Mouse (Mus musculus): ENCODE data around the gene Slc22a1.
"Not testable (repeated sequence)": the region's sequence is repeated elsewhere in the genome, so short reads cannot be mapped to it uniquely, and the experiment has no call there.

Gene Slc22a1

GRCm38 (mm10) chr17:12684928-12685624, 9.4 kb upstream of the Slc22a1 start:
- DNase-seq = no peak

GRCm38 (mm10) chr17:12684412-12684811, 8.8 kb upstream of the Slc22a1 start:
- DNase-seq = no peak

GRCm38 (mm10) chr17:12683582-12683981, 8.0 kb upstream of the Slc22a1 start:
- DNase-seq = no peak

- no peak for DNase-seq
These were observed 2.6 kb upstream of the Slc22a1 start for GRCm38 (mm10) chr17:12678261-12678660.

DNA sequence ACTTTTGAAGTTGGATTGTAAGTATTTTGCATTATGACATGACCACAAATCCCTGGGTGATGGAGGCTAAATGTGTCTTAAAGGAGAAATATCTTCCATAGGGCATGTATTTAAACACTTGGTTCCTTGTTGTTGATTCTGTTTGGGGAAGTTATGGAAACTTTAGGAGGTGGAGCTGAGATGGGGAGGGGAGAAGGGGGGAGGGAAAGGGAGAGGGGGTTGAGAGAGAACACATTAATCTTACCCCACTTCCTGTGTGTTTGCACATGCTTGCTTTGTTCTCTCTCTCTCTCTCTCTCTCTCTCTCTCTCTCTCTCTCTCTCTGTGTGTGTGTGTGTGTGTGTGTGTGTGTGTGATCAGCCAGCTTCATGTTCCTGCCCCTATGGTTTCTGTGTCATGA, 1.5 kb upstream of the Slc22a1 start:
- no peak for DNase-seq

- DNase-seq = not testable (repeated sequence)
These were observed 649 bp downstream of the Slc22a1 start for GRCm38 (mm10) chr17:12674980-12675379.

GRCm38 (mm10) chr17:12673871-12674270, 1.8 kb downstream of the Slc22a1 start:
- no peak for DNase-seq

DNA sequence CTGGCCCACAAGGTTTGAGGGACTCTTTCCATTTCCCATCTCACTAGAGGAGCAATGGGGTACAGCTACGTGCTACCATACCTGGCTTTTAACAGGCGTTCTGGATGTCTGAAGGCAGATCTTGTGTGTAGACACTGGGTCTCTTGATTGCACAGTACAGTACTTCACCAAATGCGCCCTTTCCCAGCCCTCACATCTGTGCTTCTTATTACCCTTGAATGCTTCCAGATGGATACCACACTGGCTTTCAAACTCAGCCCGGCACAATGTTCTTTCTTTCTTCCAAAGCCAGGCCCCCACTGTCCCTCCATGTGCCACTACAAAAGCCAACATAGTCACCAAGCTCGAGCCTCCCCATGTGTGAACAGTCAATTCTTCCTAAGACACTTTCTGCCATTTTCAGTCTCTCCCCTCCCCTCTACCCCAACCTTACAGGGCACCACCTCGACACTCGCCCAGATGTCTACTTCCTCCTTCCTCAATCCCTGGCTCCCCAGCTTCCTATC, 3.3 kb downstream of the Slc22a1 start:
- DNase-seq = no peak

DNA sequence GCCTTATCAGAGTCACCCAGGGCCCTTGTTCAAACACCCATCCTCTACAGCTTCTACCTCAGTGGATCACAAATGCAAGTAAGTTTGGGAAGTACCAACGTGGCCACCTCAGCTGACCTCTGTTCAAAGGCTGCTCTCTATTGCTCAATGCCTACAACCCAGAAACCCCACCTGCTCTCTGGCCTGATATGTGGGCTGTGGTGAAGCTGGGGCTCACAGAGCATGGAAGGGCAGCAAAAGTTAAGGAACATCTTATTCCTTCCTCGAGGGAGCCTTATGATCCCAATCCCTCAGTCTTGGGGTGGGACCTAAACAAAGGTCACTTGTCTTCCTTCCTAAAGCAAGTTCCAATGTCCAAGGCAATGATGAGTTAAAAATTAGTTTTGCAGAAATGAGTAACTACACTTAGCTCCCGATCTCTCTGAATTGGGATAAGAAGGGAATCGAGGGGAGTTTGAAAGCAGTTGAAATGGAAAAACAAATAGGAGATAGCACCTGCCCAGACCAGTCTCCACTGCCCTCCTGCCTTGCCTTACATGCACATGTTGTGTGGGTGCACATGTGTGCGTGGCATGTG, 4.5 kb downstream of the Slc22a1 start:
- no peak for DNase-seq

GRCm38 (mm10) chr17:12669363-12669679, 6.3 kb downstream of the Slc22a1 start:
- peak; percentile 52 for DNase-seq

- peak; percentile 33 for DNase-seq
These were observed 6.9 kb downstream of the Slc22a1 start for GRCm38 (mm10) chr17:12668478-12669362.

- DNase-seq = no peak
These were observed 11.5 kb downstream of the Slc22a1 start for GRCm38 (mm10) chr17:12664156-12664555.

- no peak for DNase-seq
These were observed 14.9 kb downstream of the Slc22a1 start for GRCm38 (mm10) chr17:12660572-12661260.

GRCm38 (mm10) chr17:12659233-12659632, 16.4 kb downstream of the Slc22a1 start:
- DNase-seq = no peak

DNA sequence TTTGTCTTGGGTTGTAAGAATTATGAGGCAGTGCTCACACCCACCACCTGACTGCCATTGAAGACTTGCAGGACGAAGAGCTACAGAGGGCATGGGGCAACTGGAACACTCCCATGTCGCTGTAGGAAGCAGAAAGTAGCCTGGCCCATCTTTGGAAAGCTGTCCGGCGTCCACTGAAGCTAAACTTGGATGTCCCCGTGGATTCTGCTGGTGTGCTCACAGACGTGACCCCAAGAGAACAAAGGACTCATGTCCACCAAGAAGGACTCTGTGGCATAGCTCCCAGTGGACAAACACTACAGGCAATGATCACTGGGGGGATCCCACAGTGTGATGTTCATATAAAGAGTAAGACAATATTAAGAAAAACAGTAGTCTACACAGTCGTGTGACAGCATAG, 16.8 kb downstream of the Slc22a1 start:
- DNase-seq = no peak

- no peak for DNase-seq
These were observed 19.8 kb downstream of the Slc22a1 start for GRCm38 (mm10) chr17:12655826-12656225.

- no peak for DNase-seq
These were observed 21.6 kb downstream of the Slc22a1 start for GRCm38 (mm10) chr17:12654061-12654460.

DNA sequence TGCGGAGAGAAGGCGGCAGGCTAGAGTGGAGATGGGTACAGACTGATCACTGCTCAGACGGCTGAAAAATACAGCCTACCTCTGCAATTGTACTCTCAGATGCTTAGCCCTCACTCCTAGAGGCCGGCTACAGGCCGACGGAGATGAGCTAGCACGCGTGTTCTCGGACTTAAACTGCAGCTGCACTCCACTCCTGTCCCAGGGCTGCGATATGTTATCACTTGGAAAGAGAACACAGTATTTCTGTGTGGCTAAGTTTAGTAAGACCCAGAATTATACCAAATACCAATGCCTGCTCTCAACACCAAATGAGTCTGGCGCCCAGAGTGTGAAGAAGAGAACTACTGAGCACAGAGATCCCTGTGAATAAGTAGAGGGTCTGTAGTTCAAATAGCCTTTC, 23.0 kb downstream of the Slc22a1 start:
- no peak for DNase-seq

- no peak for DNase-seq
These were observed 30.2 kb downstream of the Slc22a1 start for GRCm38 (mm10) chr17:12645461-12645860.

DNA sequence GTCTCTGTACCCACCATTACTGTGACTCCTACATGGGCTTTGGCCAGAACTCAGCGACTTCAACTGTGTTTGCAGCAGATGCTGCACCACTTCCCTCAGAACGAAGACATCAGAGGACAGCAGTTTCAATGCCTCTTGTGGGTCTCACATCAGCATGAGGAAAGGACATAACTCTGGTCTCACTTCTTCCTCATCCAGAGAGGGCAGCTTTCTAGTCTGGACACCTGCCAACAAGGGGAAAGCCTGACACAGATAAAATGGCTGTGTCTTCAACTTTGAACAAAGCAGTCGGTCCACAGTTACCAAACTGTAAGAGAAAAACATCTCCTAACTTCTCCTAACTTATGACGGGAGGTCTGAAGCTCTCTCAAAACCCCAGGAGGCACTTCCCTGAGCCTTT, 34.5 kb downstream of the Slc22a1 start:
- no peak for DNase-seq

- no peak for DNase-seq
These were observed 36.0 kb downstream of the Slc22a1 start for GRCm38 (mm10) chr17:12639585-12639984.

DNA sequence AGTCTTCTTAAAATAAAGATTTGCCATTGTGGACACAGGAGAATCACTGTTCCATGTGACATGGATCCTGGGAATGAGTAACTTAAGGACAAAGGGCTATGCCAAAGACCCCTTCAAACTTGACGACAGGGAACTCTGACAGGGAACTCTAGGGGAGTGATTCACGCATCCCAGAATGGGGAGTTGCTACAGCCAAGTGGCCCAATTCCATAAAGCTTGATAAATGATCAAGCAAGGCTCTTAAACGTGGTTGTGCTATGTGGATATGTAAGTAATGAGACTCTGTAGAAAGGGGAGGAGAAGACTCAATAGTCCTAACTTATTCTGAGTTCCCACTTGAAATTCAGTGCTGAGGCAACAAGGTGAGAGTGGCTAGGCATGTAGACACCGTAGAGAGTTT, 40.8 kb downstream of the Slc22a1 start:
- DNase-seq = no peak
